Mouse (Mus musculus): ENCODE data around the gene Mark4. TPM values are rescaled to one million over a fixed set of nuclear protein-coding genes. Genes with fewer than 3 reads are reported as not detected.

The Mark4 gene
- polyA plus RNA-seq, 1 experiment, result 29.2 TPM

- 30% methylated on average over 20 of the region's 20 CpGs for WGBS
- no peak for DNase-seq
- Histone ChIP-seq H3K4me3 (replicated peaks; ENCODE audit: extremely low read depth, low read depth, low read length) (no peak overlapping the region), H3K4me1 (ENCODE audit: control insufficient read depth, insufficient read depth, low read length) (peaks cover 12% of the 10 kb centered on the region)
- no peak for TF ChIP-seq CTCF (IDR thresholded peaks at IDR 0.05; ENCODE audit: insufficient read depth, low read length)
These were observed 37.0 kb upstream of the Mark4 start for GRCm38 (mm10) chr7:19495521-19496213.

- Histone ChIP-seq H3K4me1 (ENCODE audit: control insufficient read depth, insufficient read depth, low read length) (peaks cover 12% of the 10 kb centered on the region), H3K4me3 (replicated peaks; ENCODE audit: extremely low read depth, low read depth, low read length) (no peak overlapping the region)
- no peak for DNase-seq
- TF ChIP-seq POLR2A (IDR thresholded peaks at IDR 0.05; ENCODE audit: borderline replicate concordance, extremely low read depth, low read depth, low read length), result no peak
- TF ChIP-seq CTCF (IDR thresholded peaks at IDR 0.05; ENCODE audit: insufficient read depth, low read length), result no peak
- 77% methylated on average over 25 of the region's 25 CpGs for WGBS
These were observed 36.3 kb upstream of the Mark4 start for GRCm38 (mm10) chr7:19494751-19495474.

GRCm38 (mm10) chr7:19491731-19492130, 33.1 kb upstream of the Mark4 start:
- TF ChIP-seq POLR2A (IDR thresholded peaks at IDR 0.05; ENCODE audit: borderline replicate concordance, extremely low read depth, low read depth, low read length) (peak; percentile 12; the same call in 1 of the 2 replicates), CTCF (IDR thresholded peaks at IDR 0.05; ENCODE audit: insufficient read depth, low read length) (0 out of 2 replicates have a peak, but pooled peaks have one; percentile 16)
- peak; percentile 46 for DNase-seq
- no peak overlapping the region for H3K4me3 ChIP-seq (replicated peaks; ENCODE audit: extremely low read depth, low read depth, low read length)
- WGBS, result 1% methylated on average over 26 of the region's 26 CpGs
- peaks cover 12% of the 10 kb centered on the region for H3K4me1 ChIP-seq (ENCODE audit: control insufficient read depth, insufficient read depth, low read length)

- no peak for DNase-seq
- Histone ChIP-seq H3K4me3 (replicated peaks; ENCODE audit: extremely low read depth, low read depth, low read length) (no peak overlapping the region), H3K4me1 (ENCODE audit: control insufficient read depth, insufficient read depth, low read length) (peaks cover 3% of the 10 kb centered on the region)
- WGBS, result 42% methylated on average over 31 of the region's 31 CpGs
- TF ChIP-seq CTCF (IDR thresholded peaks at IDR 0.05; ENCODE audit: insufficient read depth, low read length) (no peak), POLR2A (IDR thresholded peaks at IDR 0.05; ENCODE audit: borderline replicate concordance, extremely low read depth, low read depth, low read length) (no peak)
These were observed 30.9 kb upstream of the Mark4 start for GRCm38 (mm10) chr7:19489525-19489924.

GRCm38 (mm10) chr7:19486549-19486948, 27.9 kb upstream of the Mark4 start:
- no peak for TF ChIP-seq CTCF (IDR thresholded peaks at IDR 0.05; ENCODE audit: insufficient read depth, low read length)
- no peak for TF ChIP-seq POLR2A (IDR thresholded peaks at IDR 0.05; ENCODE audit: borderline replicate concordance, extremely low read depth, low read depth, low read length)
- H3K4me1 ChIP-seq (ENCODE audit: control insufficient read depth, insufficient read depth, low read length), result peaks cover 1% of the 10 kb centered on the region; the same call in 1 of the 2 replicates
- WGBS, result 88% methylated on average over 7 of the region's 7 CpGs
- H3K4me3 ChIP-seq (replicated peaks; ENCODE audit: extremely low read depth, low read depth, low read length), result no peak overlapping the region
- no peak for DNase-seq

- TF ChIP-seq CTCF (IDR thresholded peaks at IDR 0.05; ENCODE audit: insufficient read depth, low read length) (no peak), POLR2A (IDR thresholded peaks at IDR 0.05; ENCODE audit: borderline replicate concordance, extremely low read depth, low read depth, low read length) (no peak)
- WGBS, result 100% methylated on average over 1 of the region's 1 CpGs
- no peak for DNase-seq
These were observed 26.9 kb upstream of the Mark4 start for GRCm38 (mm10) chr7:19485488-19485887.

GRCm38 (mm10) chr7:19483281-19483680, 24.7 kb upstream of the Mark4 start:
- Histone ChIP-seq H3K4me3 (replicated peaks; ENCODE audit: extremely low read depth, low read depth, low read length) (no peak overlapping the region), H3K4me1 (ENCODE audit: control insufficient read depth, insufficient read depth, low read length) (no peaks in the 10 kb centered on the region)
- WGBS, result 88% methylated on average over 8 of the region's 8 CpGs
- no peak for TF ChIP-seq POLR2A (IDR thresholded peaks at IDR 0.05; ENCODE audit: borderline replicate concordance, extremely low read depth, low read depth, low read length)
- DNase-seq, result no peak

More at GRCm38 (mm10) chr7:19485488-19485887, 26.9 kb upstream of the Mark4 start:
- Histone ChIP-seq H3K4me1 (ENCODE audit: control insufficient read depth, insufficient read depth, low read length) (no peaks in the 10 kb centered on the region), H3K4me3 (replicated peaks; ENCODE audit: extremely low read depth, low read depth, low read length) (no peak overlapping the region)

- H3K4me3 ChIP-seq (replicated peaks; ENCODE audit: extremely low read depth, low read depth, low read length), result no peak overlapping the region
- DNase-seq, result no peak
- WGBS, result 20% methylated on average over 14 of the region's 14 CpGs
- TF ChIP-seq POLR2A (IDR thresholded peaks at IDR 0.05; ENCODE audit: borderline replicate concordance, extremely low read depth, low read depth, low read length) (no peak), CTCF (IDR thresholded peaks at IDR 0.05; ENCODE audit: insufficient read depth, low read length) (no peak)
- H3K4me1 ChIP-seq (ENCODE audit: control insufficient read depth, insufficient read depth, low read length), result peaks cover 6% of the 10 kb centered on the region
These were observed 19.2 kb upstream of the Mark4 start for GRCm38 (mm10) chr7:19477624-19478384.

- H3K4me1 ChIP-seq (ENCODE audit: control insufficient read depth, insufficient read depth, low read length), result peaks cover 12% of the 10 kb centered on the region
- DNase-seq, result no peak
- H3K4me3 ChIP-seq (replicated peaks; ENCODE audit: extremely low read depth, low read depth, low read length), result no peak overlapping the region
- TF ChIP-seq CTCF (IDR thresholded peaks at IDR 0.05; ENCODE audit: insufficient read depth, low read length) (peak; percentile 34; the same call in 1 of the 2 replicates), POLR2A (IDR thresholded peaks at IDR 0.05; ENCODE audit: borderline replicate concordance, extremely low read depth, low read depth, low read length) (no peak)
- WGBS, result 38% methylated on average over 2 of the region's 2 CpGs
These were observed 18.5 kb upstream of the Mark4 start for GRCm38 (mm10) chr7:19477084-19477483.
